Mouse (Mus musculus) ES-E14 (cell line): ENCODE measurements around the gene Gnai3. TPM values are rescaled to one million over a fixed set of nuclear protein-coding genes. Genes with fewer than 3 reads are reported as not detected.

Experiments
- DNase-seq: peaks from one replicate; pipeline ENCODE4 v3.0.0-alpha.2; 2013; ENCODE audit warnings: low read depth, low spot score
- H3K27ac ChIP-seq: 2 replicates; pipeline ENCODE4 v1.5.1; 2012; ENCODE audit warnings: low read depth, mild to moderate bottlenecking, low read length, moderate library complexity, mixed read lengths; ENCODE audit not compliant: poor library complexity, insufficient read depth, severe bottlenecking
- H3K36me3 ChIP-seq: 2 replicates; pipeline ENCODE4 v1.6.1; 2012; ENCODE audit warnings: mild to moderate bottlenecking, low read length, moderate library complexity, mixed read lengths; ENCODE audit not compliant: control insufficient read depth, poor library complexity, insufficient read depth, severe bottlenecking
- H3K4me1 ChIP-seq, 2 experiments: fragments of 150-350 bp in 1 of 2; sonication (generic) in 1 of 2; 2 replicates each; pipeline ENCODE4 v1.6.1; 2012; ENCODE audit warnings: low read length in 2 of 2, mild to moderate bottlenecking in 1 of 2, mixed read lengths in 1 of 2; ENCODE audit not compliant: control insufficient read depth in 2 of 2, insufficient read depth in 2 of 2, poor library complexity in 1 of 2
- H3K4me3 ChIP-seq, 2 experiments: fragments of 150-350 bp in 1 of 2; sonication (generic) in 1 of 2; 2 replicates each; pipeline ENCODE4 v1.5.1; 2012; ENCODE audit warnings: low read length in 2 of 2, low read depth in 1 of 2, mild to moderate bottlenecking in 1 of 2, mixed read lengths in 1 of 2; ENCODE audit not compliant: insufficient read depth in 1 of 2, poor library complexity in 1 of 2, severe bottlenecking in 1 of 2
- H3K9ac ChIP-seq: 2 replicates; pipeline ENCODE4 v1.6.1; 2012; ENCODE audit warnings: low read depth, mild to moderate bottlenecking, low read length, mixed read lengths; ENCODE audit not compliant: poor library complexity, insufficient read depth, severe bottlenecking
- H3K9me3 ChIP-seq: fragments of 150-350 bp; sonication (generic); 2 replicates; pipeline ENCODE4 v1.6.1; 2012; ENCODE audit warnings: low read depth, mild to moderate bottlenecking, low read length; ENCODE audit not compliant: control insufficient read depth, insufficient read depth
- CHD2 ChIP-seq: IDR thresholded peaks from 2 replicates; pipeline ENCODE4 v1.6.1; 2014; ENCODE audit warnings: mild to moderate bottlenecking, low read depth, low read length, inconsistent platforms
- HCFC1 ChIP-seq: IDR thresholded peaks from 2 replicates; pipeline ENCODE4 v1.6.1; 2012; ENCODE audit warnings: low read length, inconsistent platforms, borderline replicate concordance; ENCODE audit not compliant: insufficient read depth
- MAFK ChIP-seq: IDR thresholded peaks from 2 replicates; pipeline ENCODE4 v1.6.1; 2014; ENCODE audit warnings: mild to moderate bottlenecking, low read depth, low read length, inconsistent platforms; ENCODE audit not compliant: insufficient read depth
- ZC3H11A ChIP-seq: IDR thresholded peaks from 2 replicates; pipeline ENCODE4 v1.6.1; 2012; ENCODE audit warnings: low read depth, mild to moderate bottlenecking, inconsistent platforms, low read length, borderline replicate concordance
- ZNF384 ChIP-seq: IDR thresholded peaks from 2 replicates; pipeline ENCODE4 v1.6.1; 2012; ENCODE audit warnings: low read depth, low read length, inconsistent platforms
- in situ Hi-C, 2 experiments: fragments of 600-800 bp; cut with MboI; formaldehyde crosslinking; loops; one replicate each; pipeline ENCODE4 v1.15.1; 2025; ENCODE audit warnings: low sequenced_read_pairs in 2 of 2, inconsistent platforms in 1 of 2; ENCODE audit not compliant: unreplicated experiment in 2 of 2
- total RNA-seq: library from RNA; depleted of rRNA; stranded (reverse); fragments of 300-350 nt; gene quantifications from 2 replicates; pipeline ENCODE4 v1.2.3, GENCODE M21; 2012

The Gnai3 gene
- total RNA-seq, 1 experiment, result 84.3 TPM

DNA sequence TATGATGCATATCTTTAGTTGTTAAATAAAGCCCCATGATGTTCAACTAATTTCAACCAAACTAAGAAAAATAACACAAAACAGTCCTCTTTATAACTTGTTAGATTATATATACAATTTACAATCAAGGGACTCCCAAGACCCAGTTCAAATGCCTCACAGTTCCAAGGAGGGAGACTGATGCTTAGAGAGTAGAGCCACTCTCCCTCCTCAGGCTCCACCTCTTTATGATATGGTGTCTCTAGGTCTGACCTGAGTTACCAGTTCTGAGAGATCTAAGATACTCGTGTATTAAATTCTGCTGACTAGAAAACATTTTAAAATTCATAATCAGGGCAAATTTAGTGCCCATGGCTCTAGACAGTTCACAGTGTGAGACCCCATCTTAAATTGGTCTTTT lies 6.8 kb downstream of the Gnai3 start:
- Histone ChIP-seq H3K36me3 (no peaks in the 10 kb centered on the region; the same call in 1 of the 2 replicates), H3K9ac (no peak overlapping the region), H3K4me1 (peaks cover 0 to 2% of the 10 kb centered on the region in 2 experiments; a peak in 1 of 4 replicates), H3K4me3 (no peak overlapping the region), H3K27ac (no peak overlapping the region), H3K9me3 (no peaks in the 10 kb centered on the region)
- TF ChIP-seq ZC3H11A (no peak), MAFK (no peak), CHD2 (no peak), HCFC1 (no peak), ZNF384 (no peak)
- in situ Hi-C loops, result no loop called here
- DNase-seq, result no peak

DNA sequence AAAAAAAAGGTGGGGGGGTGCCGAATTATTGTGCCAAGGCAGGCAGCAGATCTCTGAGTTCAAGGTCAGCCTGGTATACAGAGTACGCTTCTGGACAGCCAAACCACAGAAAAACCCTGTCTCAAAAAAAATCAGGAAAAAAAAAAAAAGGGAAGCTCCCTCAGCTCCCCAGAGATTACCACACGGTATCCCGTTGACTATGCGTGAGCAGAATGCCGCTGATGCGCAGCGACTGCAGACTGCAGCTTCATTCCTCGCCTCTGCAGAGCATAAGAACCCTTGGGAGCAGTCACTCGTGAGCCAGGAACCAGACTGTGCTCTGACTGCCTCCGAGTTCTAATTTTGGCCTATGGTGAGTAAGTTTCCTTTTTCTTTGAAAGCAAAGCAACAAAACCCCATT lies 11.2 kb downstream of the Gnai3 start:
- TF ChIP-seq MAFK (no peak), ZC3H11A (no peak), CHD2 (no peak), HCFC1 (no peak), ZNF384 (no peak)
- Histone ChIP-seq H3K9ac (no peak overlapping the region), H3K36me3 (no peaks in the 10 kb centered on the region), H3K4me1 (0 out of 4 replicates have a peak, but pooled peaks cover 0 to 2% of the 10 kb centered on the region in 2 experiments), H3K27ac (no peak overlapping the region), H3K9me3 (no peaks in the 10 kb centered on the region), H3K4me3 (no peak overlapping the region)
- in situ Hi-C loops, result no loop called here
- DNase-seq, result no peak

GRCm38 (mm10) chr3:108132484-108132883 lies 13.5 kb downstream of the Gnai3 start:
- in situ Hi-C loops, result no loop called here
- Histone ChIP-seq H3K4me1 (peaks cover 0 to 3% of the 10 kb centered on the region in 2 experiments; a peak in 1 of 4 replicates), H3K9ac (no peak overlapping the region), H3K36me3 (no peaks in the 10 kb centered on the region), H3K9me3 (no peaks in the 10 kb centered on the region), H3K4me3 (no peak overlapping the region), H3K27ac (no peak overlapping the region)
- TF ChIP-seq CHD2 (no peak), ZNF384 (no peak), MAFK (no peak), ZC3H11A (no peak), HCFC1 (no peak)
- DNase-seq, result no peak

GRCm38 (mm10) chr3:108131821-108132220 lies 14.1 kb downstream of the Gnai3 start:
- no peak overlapping the region for H3K4me3 ChIP-seq
- no peaks in the 10 kb centered on the region for H3K36me3 ChIP-seq
- in situ Hi-C loops, result no loop called here
- no peak overlapping the region for H3K9ac ChIP-seq
- no peak overlapping the region for H3K27ac ChIP-seq
- no peaks in the 10 kb centered on the region for H3K9me3 ChIP-seq
- DNase-seq, result no peak
- no peak for TF ChIP-seq MAFK
- peaks cover 0 to 3% of the 10 kb centered on the region in 2 experiments; a peak in 1 of 4 replicates for H3K4me1 ChIP-seq

- Histone ChIP-seq H3K36me3 (no peaks in the 10 kb centered on the region), H3K4me3 (no peak overlapping the region), H3K27ac (no peak overlapping the region), H3K4me1 (peaks cover 0 to 3% of the 10 kb centered on the region in 2 experiments; a peak in 1 of 4 replicates), H3K9ac (no peak overlapping the region), H3K9me3 (no peaks in the 10 kb centered on the region)
- no peak for TF ChIP-seq ZNF384
- in situ Hi-C loops, result no loop called here
- no peak for DNase-seq
Observed at GRCm38 (mm10) chr3:108131216-108131615, 14.7 kb downstream of the Gnai3 start.
